Mouse (Mus musculus): ENCODE measurements around the gene Rgs9.
A peak's percentile ranks its signal among the peaks of the same experiment; 100 is the strongest.

GRCm38 (mm10) chr11:109316921-109317320 is 19.0 kb upstream of the Rgs9 start:
- TF ChIP-seq CTCF (IDR thresholded peaks at IDR 0.05; ENCODE audit: extremely low read depth, insufficient read depth, insufficient read length, insufficient replicate concordance) (peak; percentile 70; the same call in 1 of the 2 replicates), POLR2A (IDR thresholded peaks at IDR 0.05; ENCODE audit: low read depth, low read length) (no peak)

Measured in spleen, adult 2 months (tissue).